Mouse (Mus musculus) stomach, postnatal 0 days (tissue): ENCODE measurements around the gene Cd79b. TPM values are rescaled to one million over a fixed set of nuclear protein-coding genes. Genes with fewer than 3 reads are reported as not detected.
A peak's percentile ranks its signal among the peaks of the same experiment; 100 is the strongest.

Source experiments
- ATAC-seq: fragments of 200-750 bp; cut with Nextera tagmentation; 2 replicates; pipeline ENCODE4 v1.8.0; 2017; ENCODE audit not compliant: low FRiP score, low TSS enrichment
- DNase-seq: peaks from one replicate; pipeline ENCODE4 v3.0.0-alpha.2; 2016; ENCODE audit warnings: low spot score
- H3K27ac ChIP-seq: fragments of 300-500 bp; sonication (generic); replicated peaks from 2 replicates; pipeline ENCODE4 v1.5.1; 2014; ENCODE audit warnings: mild to moderate bottlenecking, control low read depth
- H3K27me3 ChIP-seq: fragments of 300-500 bp; sonication (generic); 2 replicates; pipeline ENCODE4 v1.6.1; 2014; ENCODE audit warnings: low read length; ENCODE audit not compliant: control insufficient read depth, insufficient read depth
- H3K36me3 ChIP-seq: fragments of 300-500 bp; sonication (generic); 2 replicates; pipeline ENCODE4 v1.6.1; 2014; ENCODE audit warnings: low read length, mixed read lengths; ENCODE audit not compliant: control insufficient read depth, insufficient read depth
- H3K4me1 ChIP-seq: fragments of 300-500 bp; sonication (generic); replicated peaks from 2 replicates; pipeline ENCODE4 v1.6.1; 2014; ENCODE audit warnings: antibody characterized with exemption; ENCODE audit not compliant: control insufficient read depth, insufficient read depth
- H3K4me2 ChIP-seq: fragments of 300-500 bp; sonication (generic); replicated peaks from 2 replicates; pipeline ENCODE4 v1.6.1; 2014; ENCODE audit warnings: low read depth, mild to moderate bottlenecking, control low read depth, moderate library complexity
- H3K4me3 ChIP-seq: fragments of 300-500 bp; sonication (generic); 2 replicates; pipeline ENCODE4 v1.5.1; 2014; ENCODE audit warnings: low read depth, low read length, control low read depth
- H3K9ac ChIP-seq: fragments of 300-500 bp; sonication (generic); 2 replicates; pipeline ENCODE4 v1.6.1; 2014; ENCODE audit warnings: mild to moderate bottlenecking, low read length, control low read depth, mixed read lengths
- H3K9me3 ChIP-seq: fragments of 300-500 bp; sonication (generic); 2 replicates; pipeline ENCODE4 v1.6.1; 2016; ENCODE audit warnings: low read length; ENCODE audit not compliant: control insufficient read depth
- CTCF ChIP-seq: IDR thresholded peaks from 2 replicates; pipeline ENCODE4 v1.5.1; 2016; ENCODE audit warnings: antibody characterized with exemption, low read depth, mild to moderate bottlenecking, moderate library complexity
- EP300 ChIP-seq: optimal IDR thresholded peaks from 2 replicates; pipeline ENCODE3; 2016; ENCODE audit warnings: antibody characterized with exemption
- WGBS: fragments of 180-500 bp; shearing (Covaris S2); extraction: QIAGEN DNeasy Blood & Tissue Kit; methylation state at CpG from one replicate; pipeline ENCODE4 v1.1.7; 2014; 5-methylcytosine and 5-hydroxymethylcytosine counted together
- polyA plus RNA-seq: library from polyadenylated mRNA; unstranded; fragments of >200 nt; fragmentation: Nextera tagmentation; extraction: Ambion mirVana; gene quantifications from 2 replicates; pipeline ENCODE4 v1.2.1, GENCODE M21; 2015

Gene Cd79b
- 1.9 TPM in 2 replicates for polyA plus RNA-seq

DNA sequence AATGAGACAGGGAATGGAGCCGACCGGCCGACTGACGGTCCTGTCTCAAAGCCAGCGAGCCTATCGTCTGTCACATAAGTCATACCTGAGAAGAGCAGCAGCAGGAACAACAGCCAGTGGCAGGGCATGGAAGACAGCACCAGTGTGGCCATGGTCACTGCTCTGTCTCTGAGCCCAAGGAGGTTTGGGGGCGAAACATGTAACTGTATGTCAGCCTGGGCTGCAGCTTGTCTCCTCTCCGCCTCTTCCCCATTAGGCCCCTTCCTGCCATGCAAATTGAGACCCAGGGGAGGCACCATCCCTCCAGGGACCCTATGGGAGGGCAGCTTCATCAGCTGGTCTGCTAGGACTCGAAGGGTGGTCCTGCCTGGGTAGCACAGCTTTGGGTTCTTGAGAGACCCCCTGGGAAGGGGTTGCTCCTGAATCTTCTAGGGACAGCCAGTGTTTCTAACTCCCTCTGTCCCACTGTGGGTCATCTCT, at the start of gene Cd79b:
Gene Cd79b, minus strand, starts transcription at position 430 of the 480 bp plus-strand sequence.
- Histone ChIP-seq H3K4me3 (no peak within 1 kb of the TSS), H3K27me3 (no peaks in the 10 kb centered on the region), H3K27ac (no peak within 1 kb of the TSS), H3K9ac (no peak within 1 kb of the TSS), H3K9me3 (no peaks in the 10 kb centered on the region), H3K36me3 (no peaks in the 10 kb centered on the region), H3K4me2 (no peak within 1 kb of the TSS), H3K4me1 (no peaks in the 10 kb centered on the region)
- DNase-seq (no peak), ATAC-seq (no peak)
- WGBS: 51% methylated on average over 9 of the region's 9 CpGs
- TF ChIP-seq EP300 (no peak), CTCF (no peak)

DNA sequence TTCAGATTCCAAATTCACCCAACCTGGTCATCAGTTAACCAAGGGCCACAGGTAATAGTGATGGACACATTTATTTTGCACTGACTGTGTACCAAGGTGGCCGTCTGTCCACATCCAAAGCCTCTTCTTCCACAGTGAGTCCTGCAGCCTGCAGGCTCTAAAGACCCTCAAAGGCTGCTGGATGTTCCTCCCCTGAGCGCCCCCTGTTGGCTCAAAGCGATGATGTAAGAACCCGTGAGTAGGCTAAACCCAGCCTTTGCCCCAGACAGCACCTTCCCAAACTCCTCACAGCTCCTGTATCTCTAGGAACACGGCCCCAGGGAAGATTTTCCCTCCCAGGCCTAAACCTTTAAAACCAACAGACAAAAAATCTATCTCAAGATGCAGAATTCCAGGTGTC, 44.8 kb upstream of the Cd79b start:
- 25% methylated on average over 5 of the region's 5 CpGs for WGBS
- Histone ChIP-seq H3K9me3 (no peaks in the 10 kb centered on the region), H3K9ac (no peak overlapping the region), H3K36me3 (no peaks in the 10 kb centered on the region), H3K4me2 (no peak overlapping the region), H3K4me3 (no peak overlapping the region), H3K4me1 (no peaks in the 10 kb centered on the region), H3K27me3 (no peaks in the 10 kb centered on the region), H3K27ac (no peak overlapping the region)
- DNase-seq: no peak
- ATAC-seq: no peak
- TF ChIP-seq EP300: no peak
- peak; percentile 52 for TF ChIP-seq CTCF

DNA sequence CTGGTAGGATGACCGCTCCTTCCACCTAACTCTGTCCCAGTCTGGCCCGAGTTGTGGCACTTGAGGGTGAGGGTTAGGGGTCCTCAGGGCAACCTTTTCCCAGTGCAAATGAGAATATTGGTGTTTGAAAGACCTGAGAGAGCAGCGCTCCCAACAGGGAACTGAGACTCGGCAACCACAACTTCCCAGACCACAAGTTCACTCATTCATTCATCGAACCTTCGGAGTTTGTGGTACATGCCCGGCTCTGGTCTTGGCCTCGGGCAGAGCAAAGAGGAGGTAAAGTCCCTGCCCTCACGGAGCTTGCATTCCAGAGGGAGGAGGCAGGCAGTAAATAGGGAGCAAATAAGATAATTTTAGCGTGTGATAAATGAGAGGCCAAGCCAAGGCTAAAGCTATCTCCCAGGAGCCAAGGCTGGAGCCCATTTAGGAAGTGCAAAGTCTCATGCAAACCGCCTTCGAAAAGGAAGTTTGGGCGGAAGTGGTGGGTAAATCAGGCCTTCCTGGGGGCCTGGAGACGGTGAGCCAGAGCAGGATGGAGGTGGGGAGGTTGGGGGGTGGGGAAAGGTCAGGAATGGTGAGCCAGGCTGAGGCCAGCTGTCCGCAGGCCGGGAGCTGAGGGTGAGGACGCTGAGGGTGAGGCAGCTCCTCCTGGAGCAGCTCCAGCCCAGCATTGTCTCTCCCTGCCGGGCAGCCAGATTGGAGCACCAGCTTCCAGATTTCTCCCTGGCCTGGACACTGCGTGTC, 41.0 kb upstream of the Cd79b start:
- ATAC-seq: no peak
- no peak for DNase-seq
- TF ChIP-seq EP300 (no peak), CTCF (no peak)

DNA sequence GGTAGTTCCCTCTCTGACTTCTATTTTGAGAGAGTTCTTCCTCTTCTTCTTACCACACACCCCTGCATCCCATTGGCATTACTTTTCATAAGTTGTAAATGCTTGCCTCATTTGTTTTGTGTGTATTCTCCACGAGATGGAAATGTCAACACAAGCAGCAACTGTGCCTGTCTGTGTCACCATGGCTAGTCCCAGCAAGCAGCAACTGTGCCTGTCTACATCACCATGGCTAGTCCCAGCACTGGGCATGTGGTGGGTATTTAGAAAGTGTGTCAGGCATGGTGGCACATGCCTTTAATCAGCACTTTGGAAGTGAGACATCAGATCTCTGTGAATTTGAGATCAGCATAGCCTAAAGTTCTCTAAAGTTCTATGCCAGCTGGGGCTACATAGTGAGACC, 39.6 kb upstream of the Cd79b start:
- no peak overlapping the region for H3K4me2 ChIP-seq
- ATAC-seq: no peak
- WGBS: 26% methylated on average over 1 of the region's 1 CpGs

More for the DNA sequence above, 41.0 kb upstream of the Cd79b start:
- no peak overlapping the region for H3K27ac ChIP-seq
- no peaks in the 10 kb centered on the region for H3K36me3 ChIP-seq
- no peaks in the 10 kb centered on the region for H3K9me3 ChIP-seq
- no peak overlapping the region for H3K4me3 ChIP-seq
- H3K9ac ChIP-seq: no peak overlapping the region
- H3K4me2 ChIP-seq: no peak overlapping the region
- no peaks in the 10 kb centered on the region for H3K4me1 ChIP-seq
- 55% methylated on average over 19 of the region's 19 CpGs for WGBS
- no peaks in the 10 kb centered on the region for H3K27me3 ChIP-seq

DNA sequence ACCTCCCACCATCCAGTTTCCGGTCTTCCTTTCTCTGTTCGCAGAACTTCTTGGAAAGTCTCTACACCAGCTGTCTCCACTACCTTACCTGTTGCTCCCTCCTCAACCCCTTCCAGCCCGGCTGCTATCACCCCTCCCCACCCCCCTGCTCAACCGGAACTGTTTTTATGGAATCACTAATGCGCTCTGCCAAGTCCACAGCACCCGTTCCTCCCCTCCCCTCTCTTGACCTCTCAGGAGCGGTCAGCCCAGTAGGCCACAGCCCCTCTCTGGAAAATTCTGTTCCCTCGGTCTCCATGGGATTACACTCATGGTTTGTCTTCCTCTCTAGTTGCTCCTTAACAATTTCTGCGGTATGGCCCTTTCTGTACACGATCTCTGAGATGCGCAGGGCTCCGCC, 38.6 kb upstream of the Cd79b start, which contains the start of gene Scn4a:
Gene Scn4a, minus strand, starts transcription at position 101 of the 400 bp plus-strand sequence.
- Histone ChIP-seq H3K4me1 (no peaks in the 10 kb centered on the region), H3K9me3 (no peaks in the 10 kb centered on the region), H3K4me3 (no peak within 1 kb of the TSS), H3K4me2 (no peak within 1 kb of the TSS), H3K9ac (no peak within 1 kb of the TSS), H3K27me3 (no peaks in the 10 kb centered on the region), H3K36me3 (no peaks in the 10 kb centered on the region), H3K27ac (no peak within 1 kb of the TSS)
- DNase-seq (no peak), ATAC-seq (no peak)
- WGBS: 82% methylated on average over 12 of the region's 12 CpGs
- TF ChIP-seq CTCF: no peak
- no peak for TF ChIP-seq EP300

More for the DNA sequence above, 39.6 kb upstream of the Cd79b start:
- H3K4me1 ChIP-seq: no peaks in the 10 kb centered on the region
- no peaks in the 10 kb centered on the region for H3K36me3 ChIP-seq
- no peak overlapping the region for H3K27ac ChIP-seq
- no peak for TF ChIP-seq CTCF
- TF ChIP-seq EP300: no peak
- no peak overlapping the region for H3K4me3 ChIP-seq
- H3K9me3 ChIP-seq: no peaks in the 10 kb centered on the region
- H3K9ac ChIP-seq: no peak overlapping the region
- DNase-seq: no peak
- H3K27me3 ChIP-seq: no peaks in the 10 kb centered on the region

DNA sequence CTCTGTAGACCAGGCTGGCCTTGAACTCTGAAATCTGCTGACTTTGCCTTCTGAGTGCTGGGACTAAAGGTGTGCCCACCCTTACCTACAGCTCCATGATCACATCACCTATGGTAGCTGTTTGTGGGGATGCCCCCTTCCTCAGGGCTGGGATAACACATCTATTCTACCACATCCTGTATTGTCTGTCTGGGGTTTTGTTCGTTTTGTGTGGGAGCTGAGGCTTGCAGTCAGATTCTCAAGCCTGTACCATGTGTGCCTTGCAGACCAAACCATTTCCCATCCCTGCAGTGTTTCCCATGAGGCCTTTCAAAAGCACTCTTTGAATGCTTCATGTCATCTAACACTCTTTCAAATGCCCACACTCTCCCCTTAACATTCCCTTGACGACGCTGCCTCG, 37.4 kb upstream of the Cd79b start:
- no peak for DNase-seq
- Histone ChIP-seq H3K9me3 (no peaks in the 10 kb centered on the region), H3K36me3 (no peaks in the 10 kb centered on the region), H3K9ac (no peak overlapping the region), H3K4me1 (no peaks in the 10 kb centered on the region), H3K4me2 (no peak overlapping the region), H3K27ac (no peak overlapping the region), H3K4me3 (no peak overlapping the region), H3K27me3 (no peaks in the 10 kb centered on the region)
- 82% methylated on average over 4 of the region's 4 CpGs for WGBS
- ATAC-seq: no peak
- TF ChIP-seq EP300: no peak
- no peak for TF ChIP-seq CTCF
